Mouse (Mus musculus): Measurements from ENCODE around the gene Sorbs1. TPM values are rescaled to one million over a fixed set of nuclear protein-coding genes. Genes with fewer than 3 reads are reported as not detected.

Sorbs1 gene
- total and polyA plus RNA-seq, 2 experiments from 2014 or later = 140 to 153 TPM

- Histone ChIP-seq H3K9me3 (replicated peaks; ENCODE audit: control insufficient read depth, low read length) (no peaks in the 10 kb centered on the region), H3K27ac (ENCODE audit: low read depth) (peak overlapping the region; percentile 90), H3K4me1 (ENCODE audit: control insufficient read depth, insufficient read depth) (peaks cover 41% of the 10 kb centered on the region), H3K9ac (replicated peaks; ENCODE audit: low read depth, low read length) (no peak overlapping the region), H3K27me3 (ENCODE audit: control insufficient read depth, insufficient read depth, low read length) (no peaks in the 10 kb centered on the region), H3K36me3 (replicated peaks; ENCODE audit: control insufficient read depth, insufficient read depth, low read length) (0 out of 2 replicates have a peak, but pooled peaks cover 3% of the 10 kb centered on the region), H3K4me3 (ENCODE audit: low read depth, low read length) (no peak overlapping the region), H3K4me2 (ENCODE audit: low read depth, low read length) (no peak overlapping the region)
- DNase-seq (ENCODE audit: low spot score) (no peak), ATAC-seq (ENCODE audit: insufficient read depth, low read depth) (peak; percentile 43)
- WGBS = 61% methylated on average over 3 of the region's 3 CpGs
- TF ChIP-seq EP300 (IDR thresholded peaks at IDR 0.05; ENCODE audit: low read depth) (no peak), CTCF (IDR thresholded peaks at IDR 0.05; ENCODE audit: low read depth) (no peak)
Measured at GRCm38 (mm10) chr19:40468308-40468707, 45.3 kb downstream of the Sorbs1 start.

GRCm38 (mm10) chr19:40467810-40468209, 45.8 kb downstream of the Sorbs1 start:
- 14% methylated on average over 9 of the region's 9 CpGs for WGBS
- Histone ChIP-seq H3K4me1 (ENCODE audit: control insufficient read depth, insufficient read depth) (peaks cover 36% of the 10 kb centered on the region), H3K27ac (ENCODE audit: low read depth) (peak overlapping the region; percentile 90), H3K36me3 (replicated peaks; ENCODE audit: control insufficient read depth, insufficient read depth, low read length) (0 out of 2 replicates have a peak, but pooled peaks cover 3% of the 10 kb centered on the region), H3K4me3 (ENCODE audit: low read depth, low read length) (no peak overlapping the region), H3K27me3 (ENCODE audit: control insufficient read depth, insufficient read depth, low read length) (no peaks in the 10 kb centered on the region), H3K9me3 (replicated peaks; ENCODE audit: control insufficient read depth, low read length) (no peaks in the 10 kb centered on the region), H3K4me2 (ENCODE audit: low read depth, low read length) (no peak overlapping the region), H3K9ac (replicated peaks; ENCODE audit: low read depth, low read length) (no peak overlapping the region)
- ATAC-seq (ENCODE audit: insufficient read depth, low read depth) (peak; percentile 82), DNase-seq (ENCODE audit: low spot score) (peak; percentile 83)
- TF ChIP-seq CTCF (IDR thresholded peaks at IDR 0.05; ENCODE audit: low read depth) (no peak), EP300 (IDR thresholded peaks at IDR 0.05; ENCODE audit: low read depth) (0 out of 2 replicates have a peak, but pooled peaks have one; percentile 45)

GRCm38 (mm10) chr19:40465339-40465738, 48.2 kb downstream of the Sorbs1 start:
- no peak overlapping the region for H3K27ac ChIP-seq (ENCODE audit: low read depth)
- no peak overlapping the region for H3K4me2 ChIP-seq (ENCODE audit: low read depth, low read length)
- WGBS = 91% methylated on average over 3 of the region's 3 CpGs
- no peak for ATAC-seq (ENCODE audit: insufficient read depth, low read depth)
- no peak for DNase-seq (ENCODE audit: low spot score)
- no peak overlapping the region for H3K9ac ChIP-seq (replicated peaks; ENCODE audit: low read depth, low read length)
- no peaks in the 10 kb centered on the region for H3K27me3 ChIP-seq (ENCODE audit: control insufficient read depth, insufficient read depth, low read length)
- TF ChIP-seq CTCF (IDR thresholded peaks at IDR 0.05; ENCODE audit: low read depth) (no peak), EP300 (IDR thresholded peaks at IDR 0.05; ENCODE audit: low read depth) (no peak)
- H3K4me1 ChIP-seq (ENCODE audit: control insufficient read depth, insufficient read depth) = peaks cover 24% of the 10 kb centered on the region
- H3K9me3 ChIP-seq (replicated peaks; ENCODE audit: control insufficient read depth, low read length) = no peaks in the 10 kb centered on the region
- no peak overlapping the region for H3K4me3 ChIP-seq (ENCODE audit: low read depth, low read length)
- H3K36me3 ChIP-seq (replicated peaks; ENCODE audit: control insufficient read depth, insufficient read depth, low read length) = 0 out of 2 replicates have a peak, but pooled peaks cover 3% of the 10 kb centered on the region

- no peak for DNase-seq (ENCODE audit: low spot score)
- Histone ChIP-seq H3K4me3 (ENCODE audit: low read depth, low read length) (no peak overlapping the region), H3K36me3 (replicated peaks; ENCODE audit: control insufficient read depth, insufficient read depth, low read length) (0 out of 2 replicates have a peak, but pooled peaks cover 3% of the 10 kb centered on the region), H3K27me3 (ENCODE audit: control insufficient read depth, insufficient read depth, low read length) (no peaks in the 10 kb centered on the region), H3K9ac (replicated peaks; ENCODE audit: low read depth, low read length) (no peak overlapping the region), H3K27ac (ENCODE audit: low read depth) (0 out of 2 replicates have a peak overlapping the region, but pooled peaks have one; percentile 13), H3K9me3 (replicated peaks; ENCODE audit: control insufficient read depth, low read length) (no peaks in the 10 kb centered on the region), H3K4me2 (ENCODE audit: low read depth, low read length) (no peak overlapping the region), H3K4me1 (ENCODE audit: control insufficient read depth, insufficient read depth) (peaks cover 20% of the 10 kb centered on the region)
- 85% methylated on average over 9 of the region's 9 CpGs for WGBS
- ATAC-seq (ENCODE audit: insufficient read depth, low read depth) = no peak
- no peak for TF ChIP-seq EP300 (IDR thresholded peaks at IDR 0.05; ENCODE audit: low read depth)
- no peak for TF ChIP-seq CTCF (IDR thresholded peaks at IDR 0.05; ENCODE audit: low read depth)
Measured at GRCm38 (mm10) chr19:40464408-40464807, 49.2 kb downstream of the Sorbs1 start.

GRCm38 (mm10) chr19:40462892-40463291, 50.7 kb downstream of the Sorbs1 start:
- Histone ChIP-seq H3K36me3 (replicated peaks; ENCODE audit: control insufficient read depth, insufficient read depth, low read length) (0 out of 2 replicates have a peak, but pooled peaks cover 3% of the 10 kb centered on the region), H3K9ac (replicated peaks; ENCODE audit: low read depth, low read length) (no peak overlapping the region), H3K9me3 (replicated peaks; ENCODE audit: control insufficient read depth, low read length) (no peaks in the 10 kb centered on the region), H3K4me2 (ENCODE audit: low read depth, low read length) (no peak overlapping the region), H3K4me3 (ENCODE audit: low read depth, low read length) (no peak overlapping the region), H3K27me3 (ENCODE audit: control insufficient read depth, insufficient read depth, low read length) (no peaks in the 10 kb centered on the region), H3K4me1 (ENCODE audit: control insufficient read depth, insufficient read depth) (peaks cover 16% of the 10 kb centered on the region), H3K27ac (ENCODE audit: low read depth) (0 out of 2 replicates have a peak overlapping the region, but pooled peaks have one; percentile 26)
- DNase-seq (ENCODE audit: low spot score) = no peak
- ATAC-seq (ENCODE audit: insufficient read depth, low read depth) = no peak
- TF ChIP-seq CTCF (IDR thresholded peaks at IDR 0.05; ENCODE audit: low read depth) = no peak
- TF ChIP-seq EP300 (IDR thresholded peaks at IDR 0.05; ENCODE audit: low read depth) = no peak
- 72% methylated on average over 6 of the region's 6 CpGs for WGBS

- no peak for ATAC-seq (ENCODE audit: insufficient read depth, low read depth)
Measured at GRCm38 (mm10) chr19:40462481-40462880, 51.1 kb downstream of the Sorbs1 start.

More at GRCm38 (mm10) chr19:40462481-40462880, 51.1 kb downstream of the Sorbs1 start:
- Histone ChIP-seq H3K4me1 (ENCODE audit: control insufficient read depth, insufficient read depth) (peaks cover 12% of the 10 kb centered on the region), H3K9ac (replicated peaks; ENCODE audit: low read depth, low read length) (no peak overlapping the region), H3K27ac (ENCODE audit: low read depth) (0 out of 2 replicates have a peak overlapping the region, but pooled peaks have one; percentile 26), H3K9me3 (replicated peaks; ENCODE audit: control insufficient read depth, low read length) (no peaks in the 10 kb centered on the region), H3K4me2 (ENCODE audit: low read depth, low read length) (no peak overlapping the region), H3K4me3 (ENCODE audit: low read depth, low read length) (no peak overlapping the region), H3K27me3 (ENCODE audit: control insufficient read depth, insufficient read depth, low read length) (no peaks in the 10 kb centered on the region), H3K36me3 (replicated peaks; ENCODE audit: control insufficient read depth, insufficient read depth, low read length) (0 out of 2 replicates have a peak, but pooled peaks cover 3% of the 10 kb centered on the region)
- no peak for DNase-seq (ENCODE audit: low spot score)
- WGBS = 49% methylated on average over 2 of the region's 2 CpGs
- no peak for TF ChIP-seq EP300 (IDR thresholded peaks at IDR 0.05; ENCODE audit: low read depth)
- no peak for TF ChIP-seq CTCF (IDR thresholded peaks at IDR 0.05; ENCODE audit: low read depth)
